Mouse (Mus musculus) lung, embryonic 14.5 days (tissue): Measurements from ENCODE around the gene Hist1h3g. TPM values are rescaled to one million over a fixed set of nuclear protein-coding genes. Genes with fewer than 3 reads are reported as not detected.
A peak's percentile ranks its signal among the peaks of the same experiment; 100 is the strongest.

Experiments
- ATAC-seq: fragments of 200-750 bp; cut with Nextera tagmentation; 2 replicates; pipeline ENCODE4 v1.8.0; 2017; ENCODE audit warnings: mild to moderate bottlenecking, moderate TSS enrichment, moderate library complexity; ENCODE audit not compliant: insufficient read depth
- DNase-seq: peaks from one replicate; pipeline ENCODE4 v3.0.0-alpha.2; 2015
- H3K27ac ChIP-seq: fragments of 300-500 bp; sonication (generic); 2 replicates; pipeline ENCODE4 v1.5.1; 2014; ENCODE audit warnings: low read depth, mild to moderate bottlenecking, moderate library complexity
- H3K27me3 ChIP-seq: fragments of 300-500 bp; sonication (generic); 2 replicates; pipeline ENCODE4 v1.6.1; 2014; ENCODE audit warnings: low read length, control low read depth; ENCODE audit not compliant: insufficient read depth
- H3K36me3 ChIP-seq: fragments of 300-500 bp; sonication (generic); 2 replicates; pipeline ENCODE4 v1.6.1; 2014; ENCODE audit warnings: control low read depth; ENCODE audit not compliant: insufficient read depth
- H3K4me1 ChIP-seq: fragments of 300-500 bp; sonication (generic); 2 replicates; pipeline ENCODE4 v1.6.1; 2014; ENCODE audit warnings: antibody characterized with exemption, control low read depth; ENCODE audit not compliant: insufficient read depth
- H3K4me2 ChIP-seq: fragments of 300-500 bp; sonication (generic); 2 replicates; pipeline ENCODE4 v1.6.1; 2014; ENCODE audit warnings: mild to moderate bottlenecking
- H3K4me3 ChIP-seq: fragments of 300-500 bp; sonication (generic); 2 replicates; pipeline ENCODE4 v1.5.1; 2014; ENCODE audit warnings: low read depth, low read length
- H3K9ac ChIP-seq: fragments of 300-500 bp; sonication (generic); 2 replicates; pipeline ENCODE4 v1.6.1; 2014
- H3K9me3 ChIP-seq: fragments of 300-500 bp; sonication (generic); 2 replicates; pipeline ENCODE4 v1.6.1; 2016; ENCODE audit warnings: low read depth, low read length, control low read depth
- CTCF ChIP-seq: IDR thresholded peaks from 2 replicates; pipeline ENCODE4 v1.5.1; 2016; ENCODE audit warnings: antibody characterized with exemption, low read depth
- WGBS: fragments of 180-500 bp; shearing (Covaris S2); extraction: QIAGEN DNeasy Blood & Tissue Kit; methylation state at CpG from one replicate; pipeline ENCODE4 v1.1.7; 2014; 5-methylcytosine and 5-hydroxymethylcytosine counted together
- polyA plus RNA-seq: library from polyadenylated mRNA; unstranded; fragments of >200 nt; fragmentation: Nextera tagmentation; extraction: Ambion mirVana; gene quantifications from 2 replicates; pipeline ENCODE4 v1.2.1, GENCODE M21; 2014

Gene Hist1h3g
- polyA plus RNA-seq, 1 experiment from 2014 or later: 6.6 TPM

DNA sequence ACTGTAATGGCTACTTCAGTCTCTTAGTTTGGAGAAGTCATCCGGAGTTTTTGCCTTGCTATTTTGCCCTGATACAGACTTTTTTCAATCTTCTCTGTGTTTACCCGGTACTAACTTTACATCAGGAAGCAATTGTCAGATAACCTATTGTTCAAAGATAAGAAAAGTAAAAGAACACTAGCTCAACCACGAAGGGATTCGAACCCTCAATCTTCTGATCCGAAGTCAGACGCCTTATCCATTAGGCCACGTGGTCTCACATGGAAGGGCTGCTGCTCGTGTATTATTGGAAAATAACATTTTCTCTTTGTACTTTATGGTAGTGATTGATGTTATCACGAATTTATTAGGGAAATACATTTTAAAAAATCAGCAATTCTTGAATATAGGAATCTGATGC is 31.4 kb upstream of the Hist1h3g start:
- H3K4me1 ChIP-seq: peaks cover 22% of the 10 kb centered on the region

GRCm38 (mm10) chr13:23505662-23506345 is 29.4 kb upstream of the Hist1h3g start:
- DNase-seq: peak; percentile 44
- H3K4me3 ChIP-seq: peak overlapping the region; percentile 31
- H3K9me3 ChIP-seq: no peaks in the 10 kb centered on the region
- 10% methylated on average over 14 of the region's 14 CpGs for WGBS
- H3K36me3 ChIP-seq: no peaks in the 10 kb centered on the region
- H3K4me1 ChIP-seq: peaks cover 14% of the 10 kb centered on the region
- peak overlapping the region; percentile 70 for H3K4me2 ChIP-seq
- H3K27ac ChIP-seq: peak overlapping the region; percentile 48; the same call in 1 of the 2 replicates
- ATAC-seq: peak; percentile 6; the same call in 1 of the 2 replicates
- TF ChIP-seq CTCF: peak; percentile 3; the same call in 1 of the 2 replicates
- H3K27me3 ChIP-seq: no peaks in the 10 kb centered on the region
- peak overlapping the region; percentile 46 for H3K9ac ChIP-seq

More for the DNA sequence above, 31.4 kb upstream of the Hist1h3g start:
- H3K27me3 ChIP-seq: no peaks in the 10 kb centered on the region
- no peak overlapping the region for H3K27ac ChIP-seq
- DNase-seq (peak; percentile 92), ATAC-seq (no peak)
- no peak for TF ChIP-seq CTCF
- 0% methylated on average over 9 of the region's 9 CpGs for WGBS
- no peaks in the 10 kb centered on the region for H3K9me3 ChIP-seq
- H3K36me3 ChIP-seq: no peaks in the 10 kb centered on the region
- H3K9ac ChIP-seq: no peak overlapping the region
- peak overlapping the region; percentile 46 for H3K4me2 ChIP-seq
- no peak overlapping the region for H3K4me3 ChIP-seq

- no peaks in the 10 kb centered on the region for H3K36me3 ChIP-seq
- H3K27me3 ChIP-seq: no peaks in the 10 kb centered on the region
- peak; percentile 4; the same call in 1 of the 2 replicates for ATAC-seq
- H3K27ac ChIP-seq: 0 out of 2 replicates have a peak overlapping the region, but pooled peaks have one; percentile 48
- H3K9me3 ChIP-seq: no peaks in the 10 kb centered on the region
- H3K4me2 ChIP-seq: peak overlapping the region; percentile 70
- peak overlapping the region; percentile 31 for H3K4me3 ChIP-seq
- TF ChIP-seq CTCF: no peak
- peak; percentile 91 for DNase-seq
- 8% methylated on average over 13 of the region's 13 CpGs for WGBS
- peak overlapping the region; percentile 46 for H3K9ac ChIP-seq
- H3K4me1 ChIP-seq: peaks cover 14% of the 10 kb centered on the region
Measured at GRCm38 (mm10) chr13:23506351-23506750, 28.9 kb upstream of the Hist1h3g start.

GRCm38 (mm10) chr13:23506819-23507515 is 28.3 kb upstream of the Hist1h3g start:
- TF ChIP-seq CTCF: no peak
- DNase-seq (peak; percentile 48), ATAC-seq (no peak)
- peaks cover 9% of the 10 kb centered on the region for H3K4me1 ChIP-seq
- H3K4me3 ChIP-seq: no peak overlapping the region
- H3K9ac ChIP-seq: no peak overlapping the region
- H3K4me2 ChIP-seq: peak overlapping the region; percentile 70
- no peaks in the 10 kb centered on the region for H3K36me3 ChIP-seq
- 32% methylated on average over 14 of the region's 14 CpGs for WGBS
- no peaks in the 10 kb centered on the region for H3K27me3 ChIP-seq
- H3K27ac ChIP-seq: no peak overlapping the region
- H3K9me3 ChIP-seq: no peaks in the 10 kb centered on the region

GRCm38 (mm10) chr13:23510127-23510526 is 25.1 kb upstream of the Hist1h3g start:
- no peak for ATAC-seq
- peak; percentile 58 for DNase-seq
- H3K4me2 ChIP-seq: no peak overlapping the region
- TF ChIP-seq CTCF: no peak
- whole genome bisulfite sequencing: 31% methylated on average over 1 of the region's 1 CpGs
- no peak overlapping the region for H3K9ac ChIP-seq
- H3K27ac ChIP-seq: no peak overlapping the region
- H3K36me3 ChIP-seq: no peaks in the 10 kb centered on the region
- no peaks in the 10 kb centered on the region for H3K27me3 ChIP-seq
- no peaks in the 10 kb centered on the region for H3K9me3 ChIP-seq
- peaks cover 6% of the 10 kb centered on the region for H3K4me1 ChIP-seq
- H3K4me3 ChIP-seq: no peak overlapping the region

GRCm38 (mm10) chr13:23513517-23513916 is 21.7 kb upstream of the Hist1h3g start:
- Histone ChIP-seq H3K27me3 (no peaks in the 10 kb centered on the region), H3K4me3 (no peak overlapping the region), H3K4me1 (no peaks in the 10 kb centered on the region), H3K4me2 (no peak overlapping the region), H3K27ac (no peak overlapping the region), H3K9me3 (no peaks in the 10 kb centered on the region), H3K36me3 (no peaks in the 10 kb centered on the region), H3K9ac (no peak overlapping the region)
- TF ChIP-seq CTCF: no peak
- ATAC-seq (no peak), DNase-seq (no peak)
- 66% methylated on average over 1 of the region's 1 CpGs for WGBS

DNA sequence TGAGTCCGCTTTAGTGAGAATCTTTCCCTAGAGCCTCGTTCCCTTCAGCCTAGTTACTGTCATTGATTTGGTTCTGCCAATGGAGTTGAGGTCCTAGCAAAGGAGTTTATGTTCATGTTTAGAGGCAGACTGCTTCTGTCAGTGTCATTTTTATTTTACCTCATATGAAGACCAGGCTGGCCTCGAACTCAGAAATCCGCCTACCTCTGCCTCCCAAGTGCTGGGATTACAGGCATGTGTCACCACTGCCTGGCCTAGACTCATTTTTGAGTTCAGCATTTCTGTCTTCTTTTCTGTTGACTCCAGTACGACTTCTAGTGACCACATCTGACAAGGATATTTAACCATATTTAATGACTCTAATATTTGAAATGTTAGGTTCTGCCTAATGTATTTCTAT is 19.9 kb upstream of the Hist1h3g start:
- ATAC-seq: no peak
- Histone ChIP-seq H3K36me3 (no peaks in the 10 kb centered on the region), H3K9ac (no peak overlapping the region), H3K27me3 (no peaks in the 10 kb centered on the region), H3K4me3 (no peak overlapping the region), H3K4me2 (no peak overlapping the region), H3K27ac (no peak overlapping the region), H3K4me1 (no peaks in the 10 kb centered on the region), H3K9me3 (no peaks in the 10 kb centered on the region)
- 72% methylated on average over 5 of the region's 5 CpGs for WGBS
- no peak for TF ChIP-seq CTCF
- no peak for DNase-seq
